Mouse (Mus musculus): Measurements from ENCODE around the gene Rgl3.

Gene Rgl3

DNA sequence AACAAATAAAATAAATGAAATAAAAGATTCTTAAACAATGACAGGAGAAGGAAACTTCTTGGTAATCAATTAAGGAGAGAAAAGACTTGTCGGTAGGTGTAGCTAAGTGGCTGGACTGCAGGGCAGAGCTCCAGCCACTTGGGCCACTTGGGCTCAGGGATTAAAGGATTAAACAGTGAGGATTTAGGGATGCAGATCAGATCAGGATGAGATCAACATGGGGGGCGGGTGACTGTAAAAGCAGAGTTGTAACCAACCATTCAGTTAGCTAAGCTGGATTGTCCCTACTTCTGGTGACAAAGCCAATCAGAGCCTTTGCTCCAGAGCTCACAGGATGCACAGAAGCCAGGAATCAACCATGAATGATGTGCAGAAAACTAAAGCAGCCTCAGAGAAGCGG is 5.3 kb downstream of the Rgl3 start:
- DNase-seq (ENCODE audit: low spot score in 2 of 2) = no peak

DNA sequence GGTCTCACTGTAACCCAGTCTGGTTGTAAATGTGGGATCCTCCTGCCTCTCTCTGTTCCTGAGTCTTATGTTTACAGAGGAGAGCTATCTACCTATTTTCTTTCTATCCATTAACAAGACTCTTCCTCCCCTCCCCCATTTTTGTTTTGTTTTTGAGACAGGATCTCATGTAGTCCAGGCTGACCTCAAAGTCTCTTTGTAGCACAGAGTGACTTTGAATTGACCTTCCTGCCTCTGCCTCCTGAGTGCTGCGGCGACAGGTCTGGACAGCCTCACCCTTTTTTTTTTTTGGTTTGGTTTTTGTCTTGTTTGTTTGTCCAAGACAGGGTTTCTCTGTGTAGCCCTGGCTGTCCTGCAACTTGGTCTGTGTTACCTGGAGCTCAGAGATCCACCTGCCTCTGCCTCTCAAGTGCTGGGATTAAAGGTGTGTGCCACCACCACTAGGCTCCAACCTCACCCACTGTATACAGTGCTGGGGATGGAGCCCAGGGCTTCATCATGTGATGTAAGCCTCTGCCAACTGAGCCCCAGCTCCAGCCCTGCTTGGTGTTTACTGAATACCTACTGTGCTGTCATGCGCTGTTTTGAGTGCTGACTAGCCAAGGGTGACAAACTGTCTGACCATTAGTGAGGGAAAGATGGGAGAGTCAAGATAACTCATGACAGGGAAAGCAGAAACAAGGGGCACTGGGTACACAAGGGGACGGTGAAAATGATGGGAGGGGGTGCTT is 10.7 kb downstream of the Rgl3 start:
- no peak for DNase-seq (ENCODE audit: low spot score in 2 of 2)

DNA sequence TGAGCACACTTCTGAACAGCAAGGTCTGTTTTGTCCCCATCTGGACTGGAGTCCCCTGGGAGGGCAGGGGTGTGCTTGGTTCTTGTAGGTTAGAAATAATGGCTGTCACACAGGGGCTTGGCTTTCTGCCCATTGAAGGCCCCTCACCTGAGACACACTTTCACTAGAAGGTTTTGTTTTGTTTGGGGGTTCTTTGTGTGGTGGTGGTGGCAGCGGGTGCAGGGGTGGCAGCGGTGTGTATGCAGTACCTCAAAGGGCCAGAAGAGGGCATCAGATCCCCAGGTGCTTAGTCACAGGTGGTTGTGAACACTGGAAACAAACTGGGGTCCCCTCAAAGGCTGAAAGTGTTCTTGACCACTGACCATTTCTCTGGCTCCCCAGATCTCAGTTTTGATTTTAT is 11.3 kb downstream of the Rgl3 start:
- peak; percentile 31 to 60 for DNase-seq (ENCODE audit: low spot score in 2 of 2)

DNA sequence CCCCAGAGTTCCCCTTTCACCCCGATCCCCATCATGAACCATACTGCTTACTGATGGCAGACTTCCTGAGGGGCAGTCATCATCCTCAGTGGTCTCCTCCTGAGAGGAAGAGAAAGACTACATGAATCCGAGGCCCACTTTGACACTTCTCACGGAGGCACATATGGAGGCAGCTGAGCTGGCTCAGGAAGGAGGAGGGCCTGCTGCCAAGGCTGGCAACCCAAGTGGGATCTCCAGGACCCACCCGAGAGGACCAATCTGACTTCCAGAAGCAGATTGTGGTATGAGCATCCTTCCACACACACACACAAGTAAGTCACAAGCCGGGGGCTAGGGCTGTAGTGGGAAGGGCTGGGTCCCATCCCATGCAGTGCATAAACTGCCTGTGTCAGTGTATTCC is 11.9 kb downstream of the Rgl3 start:
- DNase-seq (ENCODE audit: low spot score in 2 of 2) = no peak

DNA sequence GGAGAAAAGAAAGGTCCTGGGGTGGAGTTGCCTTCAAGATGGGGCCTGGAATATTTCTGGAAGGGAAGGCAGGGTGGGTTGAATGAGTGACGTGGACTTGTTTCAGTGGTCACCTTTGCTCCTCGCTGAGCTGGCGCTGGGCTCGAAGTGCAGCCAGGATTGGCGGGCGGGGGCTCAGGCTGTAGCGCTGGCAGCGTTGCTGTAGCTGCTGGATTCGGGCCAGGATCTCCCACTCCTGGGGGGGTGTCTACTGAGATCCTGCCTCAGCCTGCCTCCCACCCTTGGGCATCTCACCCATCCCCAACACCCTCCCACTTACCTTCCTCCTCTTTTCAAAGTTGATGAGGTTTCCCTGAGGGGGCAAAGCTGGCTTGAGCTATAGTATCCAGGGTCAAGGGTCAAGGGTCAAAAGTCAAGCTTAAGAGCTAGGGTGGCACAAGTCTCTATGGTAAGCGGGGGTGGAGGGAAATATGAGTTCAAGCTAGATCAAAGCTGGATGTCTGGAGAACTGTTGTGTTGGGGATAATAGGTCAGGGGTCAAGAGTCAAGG is 12.5 kb downstream of the Rgl3 start:
- DNase-seq (ENCODE audit: low spot score in 2 of 2) = no peak

DNA sequence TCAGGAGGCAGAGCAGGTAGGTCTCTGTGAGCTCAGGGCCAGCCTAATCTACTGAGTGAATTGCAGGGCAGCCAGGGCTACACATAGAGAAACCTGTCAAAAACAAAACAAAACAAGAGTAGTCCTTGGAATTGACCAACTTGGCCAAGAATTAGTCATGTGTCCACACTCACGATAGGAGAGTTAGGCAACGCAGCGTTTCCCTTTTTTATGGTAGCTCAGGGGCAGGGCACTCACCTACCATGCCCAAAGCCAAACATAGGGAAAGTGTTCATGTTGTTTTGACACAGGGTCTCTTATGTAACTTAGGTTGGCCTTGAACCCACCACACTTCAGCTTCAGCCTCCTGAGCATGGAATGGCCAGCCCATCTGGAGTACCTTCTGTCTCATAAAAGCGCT is 19.9 kb downstream of the Rgl3 start:
- DNase-seq (ENCODE audit: low spot score in 2 of 2) = no peak

DNA sequence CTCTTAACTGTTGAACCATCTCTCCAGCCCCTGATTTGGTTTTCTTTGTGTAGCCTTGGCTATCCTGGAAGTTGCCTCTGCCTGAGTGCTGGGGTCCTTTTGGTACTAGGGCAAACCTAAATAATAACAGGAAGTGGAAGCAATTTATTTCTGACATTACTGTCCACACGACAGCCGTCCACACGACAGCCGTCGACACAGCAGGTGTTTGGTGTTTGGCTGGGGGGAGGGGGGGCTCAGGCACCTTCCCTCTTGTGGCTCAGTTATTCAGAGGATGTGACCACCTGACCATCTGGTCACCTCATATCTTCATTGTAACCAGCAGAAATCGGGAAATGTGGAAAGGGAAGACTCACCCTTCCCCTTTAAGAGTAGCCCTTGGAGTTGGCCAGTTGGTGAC is 20.4 kb downstream of the Rgl3 start:
- no peak for DNase-seq (ENCODE audit: low spot score in 2 of 2)

DNA sequence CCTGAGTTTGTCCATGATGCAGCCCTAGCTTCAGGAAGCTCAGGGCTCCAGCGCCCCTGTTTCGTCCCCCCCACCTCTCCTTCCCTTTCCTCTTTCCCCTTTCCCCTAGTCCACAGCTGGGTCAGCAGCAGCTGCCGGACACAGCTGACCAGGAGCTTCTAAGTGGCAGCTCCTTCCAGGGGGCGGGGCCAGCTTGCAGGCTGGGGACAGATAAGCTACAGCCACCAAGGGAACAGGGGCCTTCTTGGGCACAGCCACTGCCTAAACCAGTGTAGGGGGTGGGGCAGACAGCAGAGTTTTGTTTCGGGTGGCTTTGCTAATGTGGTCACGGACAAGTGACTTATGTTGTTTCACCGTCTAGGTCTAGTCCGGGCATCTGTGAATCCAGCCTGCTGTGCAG is 25.8 kb downstream of the Rgl3 start, which contains the start of gene Epor:
Gene Epor (minus strand): TSS at position 90 of the 400 bp plus-strand sequence.
- DNase-seq (ENCODE audit: low spot score in 2 of 2) = peak; percentile 64 to 65

DNA sequence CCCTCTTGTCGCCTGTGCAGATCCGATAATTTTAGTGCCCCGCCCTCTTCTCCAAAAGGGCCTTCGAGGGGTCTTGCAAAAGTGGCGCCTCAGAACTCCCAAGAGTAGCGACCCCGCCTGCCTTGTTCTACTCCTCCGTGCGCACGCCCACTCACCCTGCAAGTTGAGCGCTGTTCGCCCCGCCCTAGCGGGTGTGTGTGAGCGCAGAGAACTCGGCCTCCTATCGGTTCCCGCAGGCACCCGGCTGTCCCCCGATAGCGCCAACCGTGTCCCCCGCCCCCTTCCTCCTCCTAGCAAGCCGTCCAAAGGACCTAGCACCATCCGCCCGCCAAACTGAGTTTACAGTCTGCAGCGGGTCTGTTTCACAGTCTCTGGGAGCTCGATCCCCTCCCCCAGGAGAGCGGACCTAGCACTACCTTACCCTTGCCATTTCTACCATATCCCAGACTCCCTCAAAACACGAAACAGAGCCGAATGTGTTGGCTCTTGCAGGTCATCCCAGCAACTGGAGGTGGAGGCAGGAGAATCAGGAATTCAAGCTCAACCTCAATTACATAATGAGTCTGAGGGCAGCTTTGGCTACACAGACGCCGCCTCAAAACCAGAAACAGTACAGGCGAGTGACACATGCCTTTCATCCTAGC is 26.7 kb downstream of the Rgl3 start:
- DNase-seq (ENCODE audit: low spot score in 2 of 2) = peak; percentile 86 to 91

DNA sequence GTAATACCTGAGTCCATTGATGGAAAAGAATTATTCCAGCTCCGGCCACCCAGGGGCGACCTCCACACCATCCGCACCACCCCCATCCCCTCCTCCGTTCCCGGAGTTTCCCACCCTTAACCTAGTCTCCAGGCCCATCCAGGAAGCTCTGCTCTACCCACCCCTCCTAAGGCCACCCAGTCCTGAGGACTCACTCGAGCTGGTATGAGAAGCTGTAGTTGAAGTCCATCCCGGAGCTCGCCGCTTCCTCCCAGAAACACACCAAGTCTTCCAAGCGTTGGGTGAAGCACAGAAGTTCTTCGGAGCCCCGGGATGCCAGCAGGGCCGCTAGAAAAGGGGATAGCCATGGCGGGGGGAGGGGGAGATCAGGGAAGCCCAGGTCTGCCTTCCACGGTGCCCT is 27.2 kb downstream of the Rgl3 start:
- DNase-seq (ENCODE audit: low spot score in 2 of 2) = no peak

DNA sequence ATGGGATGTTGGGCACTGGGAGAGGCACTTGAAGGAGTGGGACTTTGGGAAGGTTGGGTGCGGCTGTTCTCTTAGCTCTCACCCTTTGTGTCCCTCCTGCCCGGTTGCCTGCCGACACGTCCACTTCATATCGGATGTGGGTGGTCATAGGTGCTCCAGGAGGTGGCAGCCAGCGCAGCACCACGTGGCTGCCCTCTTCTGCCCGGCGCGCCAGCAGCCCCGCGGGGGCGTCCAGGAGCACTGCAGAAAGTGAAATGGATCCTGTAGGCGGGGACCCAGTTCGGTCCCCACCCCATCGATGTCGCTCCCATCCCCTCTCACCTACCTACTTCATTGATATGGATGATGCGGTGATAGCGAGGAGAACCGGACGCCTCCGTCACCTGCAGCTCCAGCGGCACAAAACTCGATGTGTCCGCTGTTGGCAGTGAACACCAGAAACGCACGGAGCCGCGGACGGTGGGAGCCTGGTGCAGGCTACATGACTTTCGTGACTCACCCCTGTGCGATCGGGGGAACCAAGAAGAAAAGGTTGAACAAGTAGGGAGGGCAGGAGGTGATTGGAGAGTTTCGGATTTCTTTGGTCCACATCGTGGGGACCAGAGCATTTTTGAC is 27.8 kb downstream of the Rgl3 start:
- DNase-seq (ENCODE audit: low spot score in 2 of 2) = no peak

DNA sequence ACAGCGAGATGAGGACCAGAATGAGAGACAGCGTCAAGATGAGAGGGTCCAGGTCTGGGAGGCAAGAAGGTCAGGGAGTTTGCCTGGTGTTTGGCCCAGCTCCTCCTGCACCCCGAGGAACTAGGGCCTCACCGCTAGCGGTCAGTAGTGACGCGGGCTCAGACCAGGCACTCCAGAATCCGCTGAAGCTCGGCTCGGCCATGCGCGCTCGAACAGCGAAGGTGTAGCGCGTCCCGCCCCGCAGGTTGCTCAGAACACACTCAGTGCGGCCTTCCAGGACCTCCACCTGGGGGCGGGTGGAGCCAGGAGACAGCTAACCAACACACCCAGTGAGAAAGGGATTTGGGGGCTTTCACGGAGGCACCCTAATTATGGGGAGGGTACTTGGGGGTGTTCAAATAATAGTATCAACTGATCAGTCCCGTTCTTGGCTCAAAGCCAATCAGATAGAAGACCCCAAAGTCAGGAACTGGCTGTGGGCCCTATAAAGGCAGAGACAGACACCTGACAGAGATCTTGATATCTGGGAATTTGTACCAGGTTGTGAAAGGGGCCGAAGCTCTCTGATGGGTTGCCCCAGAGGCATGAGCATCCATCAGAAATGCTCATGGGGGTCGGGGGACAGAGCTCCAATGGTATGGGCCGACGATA is 28.6 kb downstream of the Rgl3 start:
- DNase-seq (ENCODE audit: low spot score in 2 of 2) = no peak

DNA sequence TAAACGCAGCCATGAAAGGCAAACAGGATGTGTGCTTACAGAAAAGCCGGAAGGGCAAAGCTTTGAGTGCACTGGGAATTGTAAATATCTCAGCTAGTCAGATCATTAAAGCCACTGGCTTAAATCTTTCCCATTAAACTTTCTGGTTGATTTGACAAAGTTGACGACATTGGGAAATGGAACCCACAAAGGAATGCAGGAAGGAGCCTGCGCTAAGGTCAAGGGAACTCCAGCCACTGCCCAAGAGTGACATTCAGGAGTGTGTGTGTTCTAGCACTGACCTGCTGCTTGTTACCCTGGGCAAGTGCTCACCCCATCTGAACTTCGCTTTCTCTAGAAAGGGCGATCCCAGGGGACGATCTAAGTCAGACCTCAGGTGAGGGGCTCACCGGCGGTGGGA is 29.1 kb downstream of the Rgl3 start:
- no peak for DNase-seq (ENCODE audit: low spot score in 2 of 2)

DNA sequence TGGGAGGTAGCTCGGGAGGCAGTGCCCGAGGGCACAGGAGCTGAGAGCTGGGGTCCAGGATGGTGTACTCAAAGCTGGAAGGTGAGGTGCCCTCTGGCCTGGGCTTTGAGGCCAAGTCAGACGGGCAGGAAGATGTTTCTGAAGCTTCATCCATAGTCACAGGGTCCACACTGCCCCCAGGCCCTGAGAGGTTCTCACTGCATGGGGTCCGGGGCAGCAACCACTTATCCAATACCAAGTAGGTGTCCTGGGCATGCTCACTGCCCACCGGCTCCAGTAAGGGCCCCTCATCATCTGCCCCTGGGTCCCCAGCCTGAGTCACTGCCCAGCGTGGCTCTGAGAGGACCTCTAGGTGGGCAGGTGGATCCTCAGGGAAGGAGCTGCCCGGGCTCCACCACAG is 30.0 kb downstream of the Rgl3 start:
- DNase-seq (ENCODE audit: low spot score in 2 of 2) = no peak

DNA sequence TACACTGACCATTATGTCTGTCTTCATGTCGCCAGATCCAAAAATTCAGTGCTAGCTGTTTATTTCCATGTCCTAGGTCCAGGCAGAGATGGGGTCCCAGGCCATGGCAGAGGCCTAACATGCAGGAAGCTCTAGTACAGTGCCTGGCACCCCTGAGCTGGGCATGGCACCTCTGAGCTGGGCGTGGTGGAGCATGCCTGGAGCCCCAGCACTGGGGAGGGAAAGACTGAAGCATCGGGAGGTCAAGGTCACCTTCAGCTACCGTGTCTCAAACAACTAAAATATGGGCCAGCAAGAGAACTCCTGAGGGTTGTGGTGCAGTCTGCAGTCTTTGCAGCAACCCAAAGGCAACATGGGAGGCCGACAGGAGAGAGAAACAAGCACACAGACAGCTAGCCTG is 30.9 kb downstream of the Rgl3 start:
- DNase-seq (ENCODE audit: low spot score in 2 of 2) = no peak

DNA sequence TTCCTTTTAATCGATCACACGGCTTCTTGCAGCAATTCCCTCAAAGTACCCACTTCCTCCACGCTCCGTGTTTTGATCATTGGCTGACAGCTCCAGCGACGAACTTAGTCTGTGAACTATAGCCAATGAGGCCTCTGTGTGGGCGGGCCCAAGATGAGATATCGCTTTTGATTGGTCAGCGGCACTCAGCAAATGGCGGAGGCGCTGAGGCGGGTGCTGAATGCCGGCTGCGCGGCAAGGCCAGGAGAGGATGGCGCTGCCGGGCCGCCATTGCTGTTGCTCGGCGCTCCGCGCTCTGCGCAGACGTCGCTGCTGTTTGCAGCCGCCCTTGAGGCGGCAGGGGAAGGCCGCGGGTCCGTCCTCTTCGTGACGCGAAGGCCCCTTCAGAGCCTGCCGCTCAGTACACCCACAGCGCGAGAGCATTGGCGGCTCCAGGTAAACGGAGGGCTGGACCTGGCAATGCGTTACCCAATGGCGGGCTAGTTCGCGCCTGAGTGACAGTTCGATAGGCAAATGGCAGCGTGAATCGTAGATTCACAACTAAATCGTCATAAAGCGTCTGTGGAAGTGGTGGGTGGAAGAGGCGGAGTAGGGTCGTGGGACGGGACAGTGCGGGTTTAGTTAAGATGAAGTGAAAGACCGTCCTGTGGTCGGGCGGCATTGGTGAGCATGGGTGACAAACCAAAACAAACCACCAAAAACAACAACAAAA is 33.5 kb downstream of the Rgl3 start, which contains the start of gene Swsap1:
Gene Swsap1 (plus strand): TSS at position 186 of the 712 bp plus-strand sequence.
- DNase-seq (ENCODE audit: low spot score in 2 of 2) = peak; percentile 96 to 97

DNA sequence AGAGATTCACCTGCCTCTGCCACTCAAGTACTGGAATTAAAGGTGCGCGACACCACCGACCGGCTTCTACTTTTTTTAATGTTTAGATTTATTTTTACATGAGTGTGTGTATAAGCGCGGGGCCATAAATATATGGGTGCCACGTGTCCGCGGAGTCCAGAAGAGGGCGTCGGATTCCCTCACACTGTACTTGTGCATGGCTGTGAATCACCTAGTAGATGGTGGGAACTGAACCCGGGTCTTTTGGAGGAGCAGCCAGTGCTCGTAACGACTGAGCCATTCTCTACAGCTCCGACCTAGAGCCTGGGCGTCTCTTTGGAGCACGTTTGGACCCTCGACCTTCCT is 34.0 kb downstream of the Rgl3 start:
- no peak for DNase-seq (ENCODE audit: low spot score in 2 of 2)

DNA sequence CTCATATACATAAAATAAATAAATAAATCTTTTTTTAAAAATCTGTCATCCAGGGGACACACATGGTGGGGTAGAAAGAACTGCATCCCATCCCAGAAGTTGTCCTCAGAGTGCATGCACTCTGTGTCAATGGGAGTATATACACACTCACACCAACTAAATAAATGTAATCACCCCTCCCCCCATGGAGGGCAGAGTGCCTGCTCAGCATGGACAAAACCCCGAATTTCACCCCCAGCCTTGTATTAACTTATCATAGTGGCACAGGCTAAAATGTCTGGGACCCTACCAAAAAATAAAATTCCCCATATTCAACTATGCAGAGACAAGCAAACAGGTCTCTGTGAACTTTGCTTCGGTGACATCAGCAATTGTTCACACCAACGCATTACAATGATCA is 34.6 kb downstream of the Rgl3 start:
- DNase-seq (ENCODE audit: low spot score in 2 of 2) = no peak

DNA sequence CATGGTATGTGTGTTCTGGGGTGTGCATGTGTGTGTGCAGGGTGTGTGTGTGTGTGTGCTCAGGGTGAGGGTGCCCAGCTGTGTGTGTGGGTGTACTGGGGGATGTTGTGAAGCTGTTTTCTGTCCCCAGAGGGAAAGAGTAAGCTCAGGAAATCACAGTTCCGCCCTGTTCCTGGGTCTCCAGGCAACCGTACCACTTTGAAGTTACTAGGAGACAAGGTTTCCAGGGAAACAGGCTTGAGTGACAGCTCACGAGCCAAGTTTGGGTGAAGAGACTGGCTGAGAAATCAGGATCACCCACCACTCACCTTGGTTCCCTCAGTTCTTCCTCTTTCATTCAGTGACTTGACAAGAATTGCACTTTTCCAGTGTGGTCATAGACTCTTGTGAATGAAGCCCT is 35.6 kb downstream of the Rgl3 start:
- DNase-seq (ENCODE audit: low spot score in 2 of 2) = no peak

DNA sequence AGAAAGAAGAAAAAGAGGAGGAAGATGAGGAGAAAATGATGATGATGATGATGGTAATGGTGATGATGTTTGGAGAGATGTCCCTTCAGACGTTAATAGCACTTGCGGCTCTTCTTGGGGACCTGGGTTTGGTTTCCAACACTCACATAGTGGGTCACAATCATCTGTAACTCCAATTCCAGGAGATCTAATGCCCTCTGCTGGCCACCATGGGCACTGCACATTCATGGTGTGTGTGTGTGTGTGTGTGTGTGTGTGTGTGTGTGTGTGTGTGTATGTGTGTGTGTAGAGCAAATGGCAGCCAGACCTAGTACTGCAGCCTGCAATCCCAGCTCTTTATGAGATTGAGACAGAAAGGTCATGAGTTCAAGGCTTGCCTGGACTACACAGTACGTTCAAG is 37.3 kb downstream of the Rgl3 start:
- no peak for DNase-seq (ENCODE audit: low spot score in 2 of 2)

DNA sequence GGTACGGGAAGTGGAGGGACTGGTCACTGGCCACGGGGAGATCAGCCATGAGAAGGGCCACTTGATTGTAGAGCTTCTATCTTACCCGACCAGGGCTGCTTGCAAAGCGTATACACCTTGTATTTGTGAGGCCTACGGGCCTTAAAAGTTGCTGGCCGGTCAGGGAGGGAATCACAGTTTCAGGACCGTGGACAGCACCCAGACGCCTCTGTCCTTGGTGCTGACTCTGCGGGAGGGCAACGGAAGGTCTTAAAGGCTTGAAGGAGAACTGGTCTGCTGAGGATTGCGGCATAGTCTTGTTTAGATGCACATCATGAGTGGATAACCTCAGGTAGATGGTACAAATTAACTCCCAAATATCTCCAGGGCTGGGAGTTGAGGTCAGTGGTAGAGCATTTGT is 38.9 kb downstream of the Rgl3 start:
- DNase-seq (ENCODE audit: low spot score in 2 of 2) = peak; percentile 55 to 71

DNA sequence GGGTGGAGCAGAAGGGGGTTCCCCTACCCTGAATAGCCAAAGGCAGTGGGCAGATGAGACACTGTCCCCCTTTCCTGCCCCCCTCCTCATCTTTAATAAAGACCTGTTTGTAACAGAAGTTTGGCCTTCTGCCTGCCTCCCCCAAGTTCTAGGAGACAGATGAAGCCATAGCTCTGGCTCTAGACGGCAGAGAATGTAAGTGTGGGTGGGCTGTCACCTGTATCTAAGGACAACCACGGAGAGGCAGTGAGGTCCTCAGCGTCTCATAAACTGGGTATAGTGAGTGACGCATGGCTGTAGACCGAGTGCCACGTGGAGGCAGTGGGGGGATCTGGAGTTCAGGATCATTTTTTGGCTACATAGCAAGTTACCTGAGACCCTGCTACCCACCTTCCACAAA is 40.5 kb downstream of the Rgl3 start:
- DNase-seq (ENCODE audit: low spot score in 2 of 2) = no peak
